Mouse (Mus musculus) CD4-positive, CD25-positive, alpha-beta regulatory T cell (primary cell): ENCODE measurements around the gene Cobl. TPM values are rescaled to one million over a fixed set of nuclear protein-coding genes. Genes with fewer than 3 reads are reported as not detected.

Experiments
- polyA plus RNA-seq: library from polyadenylated mRNA; unstranded; fragments of 100-300 nt; shearing (Covaris generic); gene quantifications from one replicate; pipeline ENCODE4 v1.2.1, GENCODE M21; 2017

The Cobl gene
- 0.05 TPM for polyA plus RNA-seq

DNA sequence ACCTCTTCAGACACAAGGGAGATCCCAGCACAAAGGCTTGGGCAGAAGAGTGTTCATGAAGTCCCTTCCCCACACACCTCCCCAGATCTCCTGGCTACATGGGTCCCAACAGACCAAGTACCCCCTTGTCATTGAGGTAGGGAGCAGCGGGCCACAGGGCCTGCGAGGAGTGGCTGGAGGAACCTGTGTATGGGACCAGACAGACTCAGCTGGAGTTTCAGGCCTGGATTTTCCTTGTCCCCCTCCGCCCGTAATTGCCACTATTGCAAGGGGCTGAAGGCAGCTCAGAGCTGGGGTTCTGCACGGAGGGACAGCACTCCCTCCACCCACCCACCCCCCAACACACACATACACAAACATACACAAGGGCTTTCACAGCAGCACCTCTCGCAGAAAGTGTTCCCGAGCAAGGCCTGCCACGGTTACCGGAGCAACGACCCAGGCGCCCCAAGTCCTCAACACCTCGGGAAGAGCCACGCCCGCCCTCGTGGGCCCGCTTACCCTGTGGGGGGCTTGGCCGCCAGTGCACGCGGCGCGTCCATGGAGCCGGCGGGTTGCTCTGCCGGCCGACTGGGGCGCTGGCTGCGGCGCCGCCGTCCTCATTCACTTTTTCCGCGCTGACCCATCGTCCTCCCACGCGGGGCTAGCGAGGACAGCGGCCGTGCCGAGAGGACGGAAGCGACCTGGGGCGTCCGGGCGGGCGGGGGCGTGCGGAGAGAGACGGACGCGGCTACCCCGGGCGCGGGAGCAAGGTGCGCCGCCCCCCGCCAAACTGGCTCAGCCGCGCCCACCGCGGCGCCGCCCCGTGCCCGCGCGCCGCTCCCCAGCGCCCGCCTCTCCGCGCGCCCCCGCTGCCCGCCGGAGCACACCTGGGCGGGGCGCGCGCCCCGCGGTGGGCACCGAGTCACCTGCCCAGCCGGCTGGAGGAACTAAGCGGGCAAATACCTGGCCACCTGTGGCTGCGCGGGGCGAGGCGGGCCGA is at the start of gene Cobl:
TSS of gene Cobl (minus strand) at position 780 of the 982 bp plus-strand sequence.

